Mouse (Mus musculus): Measurements from ENCODE around the gene Tspan31. TPM values are rescaled to one million over a fixed set of nuclear protein-coding genes. Genes with fewer than 3 reads are reported as not detected.
"Not testable (repeated sequence)": the region's sequence is repeated elsewhere in the genome, so short reads cannot be mapped to it uniquely, and the experiment has no call there.

The Tspan31 gene
- total and polyA plus RNA-seq, 3 experiments: 57.2 to 63.1 TPM; not detected in 1

- H3K9ac ChIP-seq (ENCODE audit: control insufficient read depth, low read depth, low read length, poor library complexity, severe bottlenecking): peak overlapping the region; percentile 30; the same call in 1 of the 2 replicates
- H3K9me3 ChIP-seq (replicated peaks; ENCODE audit: insufficient read depth, low read length); DNase-seq (ENCODE audit: low read depth, low spot score); H3K27ac ChIP-seq (ENCODE audit: control insufficient read depth, low read depth, low read length); H3K27me3 ChIP-seq (ENCODE audit: control insufficient read depth in 1 of 2, insufficient read depth in 2 of 2, low read length in 2 of 2); H3K4me3 ChIP-seq (ENCODE audit: control insufficient read depth in 1 of 2, insufficient read depth in 1 of 2, low read depth in 2 of 2, low read length in 2 of 2): not testable (repeated sequence)
- H3K79me2 ChIP-seq (ENCODE audit: control insufficient read depth, insufficient read depth, low read length, poor library complexity): peaks cover 21% of the 10 kb centered on the region
- peaks cover 3 to 21% of the 10 kb centered on the region in 2 experiments for H3K4me1 ChIP-seq (ENCODE audit: control insufficient read depth in 1 of 2, insufficient read depth in 2 of 2, low read length in 2 of 2)
- peaks cover 12 to 24% of the 10 kb centered on the region in 2 experiments for H3K36me3 ChIP-seq (ENCODE audit: control insufficient read depth in 1 of 2, insufficient read depth in 2 of 2, low read length in 2 of 2)
These were observed 8.0 kb downstream of the Tspan31 start for GRCm38 (mm10) chr10:127062101-127062500.

DNA sequence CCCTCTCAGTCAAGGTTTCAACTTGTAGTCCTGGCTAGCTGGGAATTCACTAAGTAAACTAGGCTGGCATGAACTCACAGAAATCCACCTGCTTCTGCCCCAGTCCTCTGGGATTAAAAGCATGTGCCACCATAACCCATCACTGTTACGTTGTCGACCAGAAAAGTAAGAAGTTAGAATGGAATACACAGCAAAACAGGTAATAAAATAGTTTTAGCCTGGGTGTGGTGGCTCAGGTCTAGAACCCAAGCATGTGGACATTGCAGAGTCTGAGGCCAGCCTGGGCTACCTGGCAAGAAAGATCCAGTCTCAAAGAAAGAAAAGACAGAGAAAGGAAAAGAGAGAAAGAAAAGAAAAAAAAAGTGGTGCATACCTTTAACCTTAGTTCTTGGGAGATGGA is 8.6 kb downstream of the Tspan31 start:
- H3K9ac ChIP-seq (ENCODE audit: control insufficient read depth, low read depth, low read length, poor library complexity, severe bottlenecking): no peak overlapping the region
- TF ChIP-seq RCOR1 (IDR thresholded peaks at IDR 0.05; ENCODE audit: low read depth, low read length): no peak
- TF ChIP-seq MAFK (IDR thresholded peaks at IDR 0.05; ENCODE audit: borderline replicate concordance, low read depth, low read length): no peak
- no peak for TF ChIP-seq TAL1 (IDR thresholded peaks at IDR 0.05; ENCODE audit: low read length)
- TF ChIP-seq POLR2AphosphoS5 (IDR thresholded peaks at IDR 0.05; ENCODE audit: borderline replicate concordance, low read depth, low read length): no peak
- no peak for TF ChIP-seq GATA1 (IDR thresholded peaks at IDR 0.05; ENCODE audit: low read depth, low read length)
- no peak for TF ChIP-seq NELFE (IDR thresholded peaks at IDR 0.05; ENCODE audit: low read depth, low read length)
- no peak for TF ChIP-seq BHLHE40 (IDR thresholded peaks at IDR 0.05; ENCODE audit: borderline replicate concordance, low read depth, low read length)
- TF ChIP-seq MYC (IDR thresholded peaks at IDR 0.05; ENCODE audit: low read depth, low read length): no peak
- TF ChIP-seq KAT2A (conservative IDR thresholded peaks at IDR 0.05; ENCODE audit: low read depth, low read length): no peak
- no peak for TF ChIP-seq USF1 (IDR thresholded peaks at IDR 0.05; ENCODE audit: low read depth, low read length)
- no peak for TF ChIP-seq POLR2A (IDR thresholded peaks at IDR 0.05; ENCODE audit: control insufficient read depth in 1 of 2, insufficient read depth in 1 of 2, low read depth in 1 of 2, low read length in 2 of 2, poor library complexity in 1 of 2)
- TF ChIP-seq TBP (IDR thresholded peaks at IDR 0.05; ENCODE audit: low read depth, low read length): no peak
- TF ChIP-seq ZKSCAN1 (IDR thresholded peaks at IDR 0.05; ENCODE audit: low read depth, low read length): no peak
- no peak for TF ChIP-seq POLR2AphosphoS2 (IDR thresholded peaks at IDR 0.05; ENCODE audit: low read length)
- no peak overlapping the region for H3K27ac ChIP-seq (ENCODE audit: control insufficient read depth, low read depth, low read length)
- H3K79me2 ChIP-seq (ENCODE audit: control insufficient read depth, insufficient read depth, low read length, poor library complexity): peaks cover 21% of the 10 kb centered on the region
- H3K36me3 ChIP-seq (ENCODE audit: control insufficient read depth in 1 of 2, insufficient read depth in 2 of 2, low read length in 2 of 2): peaks cover 12 to 20% of the 10 kb centered on the region in 2 experiments
- H3K9me3 ChIP-seq (replicated peaks; ENCODE audit: insufficient read depth, low read length): no peaks in the 10 kb centered on the region
- no peak overlapping the region for H3K4me3 ChIP-seq (ENCODE audit: control insufficient read depth in 1 of 2, insufficient read depth in 1 of 2, low read depth in 2 of 2, low read length in 2 of 2)
- no peak for DNase-seq (ENCODE audit: low read depth, low spot score)
- H3K27me3 ChIP-seq (ENCODE audit: control insufficient read depth in 1 of 2, insufficient read depth in 2 of 2, low read length in 2 of 2): no peaks in the 10 kb centered on the region
- peaks cover 3 to 21% of the 10 kb centered on the region in 2 experiments; a peak in 3 of 4 replicates for H3K4me1 ChIP-seq (ENCODE audit: control insufficient read depth in 1 of 2, insufficient read depth in 2 of 2, low read length in 2 of 2)

DNA sequence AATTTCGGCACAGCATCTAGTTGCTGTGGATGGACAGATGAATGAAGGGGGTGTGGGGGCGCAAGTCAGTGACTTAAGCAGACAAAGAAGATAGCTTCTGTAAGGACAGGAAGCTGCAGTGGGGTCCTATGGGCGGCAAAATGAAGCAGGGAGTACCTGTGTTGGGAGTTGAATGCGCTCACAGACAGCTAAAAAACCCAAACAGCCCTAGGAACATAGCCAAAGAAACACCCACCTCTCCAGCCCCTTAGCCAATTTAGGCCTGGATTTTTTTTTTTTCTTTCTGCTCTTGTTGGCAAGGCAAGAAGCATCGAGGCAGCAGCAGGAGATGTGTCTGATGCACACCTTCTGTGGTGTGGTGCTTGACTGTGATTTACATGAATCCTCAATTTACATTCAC is 9.0 kb downstream of the Tspan31 start:
- Histone ChIP-seq H3K36me3 (ENCODE audit: control insufficient read depth in 1 of 2, insufficient read depth in 2 of 2, low read length in 2 of 2) (peaks cover 12 to 20% of the 10 kb centered on the region in 2 experiments), H3K4me1 (ENCODE audit: control insufficient read depth in 1 of 2, insufficient read depth in 2 of 2, low read length in 2 of 2) (peaks cover 3 to 21% of the 10 kb centered on the region in 2 experiments; a peak in 3 of 4 replicates), H3K79me2 (ENCODE audit: control insufficient read depth, insufficient read depth, low read length, poor library complexity) (peaks cover 21% of the 10 kb centered on the region), H3K9me3 (replicated peaks; ENCODE audit: insufficient read depth, low read length) (no peaks in the 10 kb centered on the region), H3K27ac (ENCODE audit: control insufficient read depth, low read depth, low read length) (no peak overlapping the region), H3K27me3 (ENCODE audit: control insufficient read depth in 1 of 2, insufficient read depth in 2 of 2, low read length in 2 of 2) (no peaks in the 10 kb centered on the region), H3K4me3 (ENCODE audit: control insufficient read depth in 1 of 2, insufficient read depth in 1 of 2, low read depth in 2 of 2, low read length in 2 of 2) (no peak overlapping the region), H3K9ac (ENCODE audit: control insufficient read depth, low read depth, low read length, poor library complexity, severe bottlenecking) (no peak overlapping the region)
- DNase-seq (ENCODE audit: low read depth, low spot score): no peak
- TF ChIP-seq MXI1 (IDR thresholded peaks at IDR 0.05; ENCODE audit: low read depth, low read length): no peak
- TF ChIP-seq MYC (IDR thresholded peaks at IDR 0.05; ENCODE audit: low read depth, low read length): no peak
- no peak for TF ChIP-seq MAX (IDR thresholded peaks at IDR 0.05; ENCODE audit: low read length)
- TF ChIP-seq ZKSCAN1 (IDR thresholded peaks at IDR 0.05; ENCODE audit: low read depth, low read length): no peak
- TF ChIP-seq POLR2AphosphoS5 (IDR thresholded peaks at IDR 0.05; ENCODE audit: borderline replicate concordance, low read depth, low read length): no peak
- no peak for TF ChIP-seq ZC3H11A (IDR thresholded peaks at IDR 0.05; ENCODE audit: low read depth, low read length)
- no peak for TF ChIP-seq ZNF384 (IDR thresholded peaks at IDR 0.05; ENCODE audit: low read depth, low read length)
- no peak for TF ChIP-seq ELF1 (IDR thresholded peaks at IDR 0.05; ENCODE audit: low read depth, low read length)
- TF ChIP-seq POLR2AphosphoS2 (IDR thresholded peaks at IDR 0.05; ENCODE audit: low read length): no peak
- TF ChIP-seq BHLHE40 (IDR thresholded peaks at IDR 0.05; ENCODE audit: borderline replicate concordance, low read depth, low read length): no peak
- TF ChIP-seq MEF2A (IDR thresholded peaks at IDR 0.05; ENCODE audit: extremely low read depth, insufficient replicate concordance, low read depth, low read length, poor library complexity, severe bottlenecking): no peak
- no peak for TF ChIP-seq CHD2 (IDR thresholded peaks at IDR 0.05; ENCODE audit: low read length)
